Mouse (Mus musculus) mesoderm, embryonic 11.5 days (tissue): ENCODE results near the gene Hoxd11.

Experiments
- DNase-seq: peaks from one replicate; pipeline ENCODE4 v3.0.0-alpha.2; 2012; ENCODE audit warnings: low read depth, low spot score

Hoxd11 gene

DNA sequence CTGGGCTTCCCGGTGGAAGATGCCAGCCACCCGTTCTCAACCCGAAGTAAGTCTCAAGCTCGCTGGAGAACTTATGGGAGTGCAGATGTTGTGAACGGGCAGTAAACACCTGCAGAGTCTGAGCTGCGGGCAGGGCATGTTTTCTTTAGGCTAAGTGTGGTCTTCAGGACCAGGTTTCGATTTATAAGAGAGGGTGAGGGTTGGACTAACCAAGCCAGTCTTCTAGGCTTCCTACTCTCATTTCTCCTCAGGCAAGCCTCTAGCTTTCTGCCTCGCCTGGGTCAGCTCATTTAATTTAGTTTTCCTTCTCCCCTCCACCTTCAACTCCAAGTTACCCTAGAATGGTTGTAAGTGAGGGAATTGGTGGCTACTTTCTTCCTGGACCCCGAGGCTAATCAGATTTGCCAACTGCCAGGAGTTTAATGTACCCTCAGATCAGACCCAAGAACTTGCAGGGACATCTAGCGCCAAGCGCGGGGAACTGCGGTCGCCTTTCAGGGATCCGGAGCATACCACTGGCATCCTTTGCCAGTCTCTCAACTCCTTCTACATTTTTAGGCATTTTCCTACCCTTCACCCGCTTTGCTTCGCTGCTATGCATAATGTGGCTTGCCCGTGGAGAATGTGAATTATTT, 15.9 kb upstream of the Hoxd11 start:
- DNase-seq: no peak

GRCm38 (mm10) chr2:74666411-74666810, 12.9 kb upstream of the Hoxd11 start:
- DNase-seq: no peak

DNA sequence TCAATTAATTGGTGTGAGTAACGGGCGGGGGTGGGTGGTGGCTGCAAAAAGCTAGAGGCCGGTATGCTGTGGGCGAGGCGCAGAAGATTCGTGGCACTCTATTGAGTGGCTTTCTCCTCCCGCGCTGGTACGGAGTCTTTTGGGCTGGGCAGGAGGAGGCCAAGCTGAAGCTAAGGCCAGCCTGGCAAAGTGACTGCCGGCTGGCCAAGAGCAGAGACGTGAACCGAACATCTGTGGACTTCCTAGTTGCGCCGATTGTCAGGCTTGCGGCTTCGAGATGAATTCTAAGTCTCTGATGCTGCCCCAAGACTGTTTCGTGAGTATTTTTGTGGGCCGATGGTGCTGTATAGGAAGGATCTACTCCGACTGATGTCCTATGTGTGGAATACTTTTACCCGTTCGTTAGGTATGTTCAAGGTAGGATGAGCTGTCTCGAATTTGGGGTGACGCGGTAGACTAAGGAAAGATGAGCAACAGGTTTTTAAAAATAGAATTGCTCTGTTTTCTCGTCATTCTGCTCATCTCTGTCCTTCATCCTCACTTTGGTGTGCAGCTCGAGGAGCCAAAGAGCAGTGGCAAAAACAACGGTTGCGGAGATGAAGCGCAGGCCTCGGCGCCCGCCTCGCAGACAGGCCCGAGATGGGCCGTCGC, 12.0 kb upstream of the Hoxd11 start:
- no peak for DNase-seq

DNA sequence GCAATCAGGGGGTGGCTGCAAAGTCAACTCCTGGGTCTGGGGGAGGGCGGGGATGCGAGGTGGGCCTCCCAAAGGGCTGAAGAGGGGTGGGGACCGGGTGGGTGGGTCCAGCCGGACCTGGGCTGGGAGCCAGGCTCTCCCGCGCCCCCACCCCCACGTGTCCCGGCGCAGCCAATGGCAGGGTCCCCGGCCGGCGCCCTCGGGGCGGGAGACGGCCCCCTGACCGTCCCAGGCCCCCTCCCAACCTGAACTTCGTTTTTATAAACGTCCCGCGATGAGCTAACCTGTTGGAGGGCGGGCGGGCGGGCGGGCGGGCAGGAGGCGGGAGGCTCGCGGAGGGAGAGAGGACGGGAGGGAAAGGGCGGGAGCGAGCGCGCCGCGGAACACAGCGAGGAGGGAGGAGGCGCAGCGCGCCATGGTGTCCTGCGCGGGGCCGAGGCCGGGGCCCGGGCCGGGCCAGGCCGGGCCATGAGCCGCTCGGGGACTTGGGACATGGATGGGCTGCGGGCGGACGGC, 11.5 kb upstream of the Hoxd11 start, which contains the start of gene Hoxd13:
Gene Hoxd13, plus strand, starts transcription at position 469 of the 516 bp plus-strand sequence.
- DNase-seq: no peak

DNA sequence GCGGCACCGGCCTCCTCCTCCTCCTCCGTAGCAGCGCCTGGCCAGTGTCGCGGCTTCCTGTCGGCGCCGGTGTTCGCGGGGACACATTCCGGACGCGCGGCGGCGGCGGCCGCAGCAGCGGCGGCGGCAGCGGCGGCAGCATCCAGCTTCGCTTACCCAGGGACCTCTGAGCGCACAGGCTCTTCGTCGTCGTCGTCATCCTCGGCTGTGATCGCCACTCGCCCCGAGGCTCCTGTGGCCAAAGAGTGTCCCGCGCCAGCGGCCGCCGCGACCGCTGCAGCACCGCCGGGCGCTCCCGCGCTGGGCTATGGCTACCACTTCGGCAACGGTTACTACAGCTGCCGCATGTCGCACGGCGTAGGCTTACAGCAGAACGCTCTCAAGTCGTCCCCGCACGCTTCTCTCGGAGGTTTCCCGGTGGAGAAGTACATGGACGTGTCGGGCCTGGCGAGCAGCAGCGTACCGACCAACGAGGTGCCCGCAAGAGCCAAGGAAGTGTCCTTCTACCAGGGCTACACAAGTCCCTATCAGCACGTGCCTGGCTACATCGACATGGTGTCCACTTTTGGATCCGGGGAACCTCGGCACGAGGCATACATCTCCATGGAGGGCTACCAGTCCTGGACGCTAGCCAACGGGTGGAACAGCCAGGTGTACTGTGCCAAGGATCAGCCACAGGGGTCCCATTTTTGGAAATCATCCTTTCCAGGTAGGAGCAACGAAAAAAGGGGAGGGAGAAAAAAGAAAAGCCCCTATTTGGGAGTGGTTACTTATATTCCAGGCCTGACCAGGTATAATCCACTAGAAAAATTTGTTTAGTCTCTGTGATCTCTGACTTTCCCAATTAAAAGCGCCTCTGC, 10.8 kb upstream of the Hoxd11 start:
- no peak for DNase-seq

DNA sequence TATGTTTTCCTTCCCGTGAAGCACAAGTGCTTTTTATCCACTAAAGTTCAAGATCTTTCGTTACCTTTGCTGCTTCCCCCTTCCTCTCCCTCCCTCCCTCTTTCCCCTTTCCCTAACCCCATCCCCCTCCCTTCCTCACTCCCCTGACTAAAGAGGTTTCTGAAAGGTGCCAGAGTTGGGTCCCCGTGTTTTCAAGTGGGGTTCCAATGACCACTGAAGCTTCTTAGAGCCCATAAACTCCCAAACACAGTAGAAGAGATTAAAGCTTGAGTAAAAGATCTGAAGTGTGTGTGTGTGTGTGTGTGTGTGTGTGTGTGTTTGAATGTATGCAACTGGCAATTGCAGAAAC, 10.2 kb upstream of the Hoxd11 start:
- DNase-seq: no peak

GRCm38 (mm10) chr2:74669650-74670235, 9.6 kb upstream of the Hoxd11 start:
- no peak for DNase-seq

GRCm38 (mm10) chr2:74670632-74671188, 8.6 kb upstream of the Hoxd11 start:
- DNase-seq: no peak

DNA sequence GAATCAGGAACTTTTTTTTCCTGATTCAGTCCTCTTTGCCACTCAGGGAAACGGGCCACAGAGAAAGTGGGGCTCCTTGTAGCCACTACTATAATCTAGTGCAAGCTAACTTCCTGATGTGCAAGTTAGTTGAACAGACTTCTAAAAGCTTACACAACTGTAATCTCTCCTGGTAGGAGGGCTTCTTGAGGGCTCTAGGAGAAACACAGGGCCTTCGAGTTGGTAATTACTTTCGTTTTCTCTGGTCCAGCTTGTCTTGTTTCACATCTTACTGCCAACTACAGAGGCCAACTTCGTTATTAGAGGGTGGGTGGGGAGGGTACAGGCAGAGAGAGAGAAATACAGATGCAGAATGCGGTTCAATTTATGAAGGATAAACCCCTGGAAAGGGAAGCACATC, 7.5 kb upstream of the Hoxd11 start:
- no peak for DNase-seq

DNA sequence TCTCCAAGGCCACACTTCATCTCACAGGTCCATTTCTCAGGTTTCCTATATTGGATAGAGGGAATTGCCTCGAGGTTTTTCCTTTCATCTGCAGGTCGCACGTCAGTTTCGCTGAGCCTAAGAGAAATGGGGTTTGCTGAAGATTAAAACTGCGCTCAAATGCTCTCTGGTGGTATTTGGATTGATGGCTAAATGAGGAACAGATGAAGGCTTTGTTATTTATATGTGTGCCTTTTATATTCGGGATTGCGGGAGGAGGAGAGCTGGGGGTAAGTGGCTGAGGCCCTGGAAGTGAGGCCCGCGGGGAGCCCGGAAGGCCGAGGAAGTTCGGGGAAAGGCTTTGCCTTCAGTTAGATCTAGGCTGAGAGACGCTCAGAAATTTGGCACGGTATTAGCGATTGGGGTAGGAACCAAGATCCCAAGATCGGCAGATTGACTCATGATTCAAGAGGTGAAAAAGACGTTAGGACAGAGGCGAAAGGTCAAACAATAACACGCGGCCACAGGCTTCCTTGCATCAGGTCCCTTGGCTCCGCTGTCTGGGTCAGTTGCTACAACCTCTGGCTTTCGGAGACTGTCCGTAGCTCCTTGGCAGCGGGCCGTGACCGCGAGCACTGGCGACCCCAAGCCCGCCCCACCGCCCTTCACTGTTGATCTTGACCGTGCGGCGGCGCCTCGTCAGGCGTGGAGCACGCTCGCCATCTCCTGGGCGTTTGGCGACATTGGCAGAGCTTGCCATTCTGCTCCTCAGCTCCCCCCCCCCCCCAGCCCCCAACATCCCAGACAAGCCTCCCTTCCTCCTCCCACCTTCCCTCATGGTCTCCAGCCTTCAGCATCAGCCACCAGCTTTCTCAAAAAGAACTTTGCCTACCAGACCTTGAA, 6.6 kb upstream of the Hoxd11 start:
- peak; percentile 90 for DNase-seq

GRCm38 (mm10) chr2:74673835-74674425, 5.4 kb upstream of the Hoxd11 start:
- no peak for DNase-seq

- no peak for DNase-seq
These were observed 4.3 kb upstream of the Hoxd11 start, which contains the start of gene Hoxd12 for GRCm38 (mm10) chr2:74674881-74675665. Hoxd12 (plus strand) TSS chr2:74675013.

DNA sequence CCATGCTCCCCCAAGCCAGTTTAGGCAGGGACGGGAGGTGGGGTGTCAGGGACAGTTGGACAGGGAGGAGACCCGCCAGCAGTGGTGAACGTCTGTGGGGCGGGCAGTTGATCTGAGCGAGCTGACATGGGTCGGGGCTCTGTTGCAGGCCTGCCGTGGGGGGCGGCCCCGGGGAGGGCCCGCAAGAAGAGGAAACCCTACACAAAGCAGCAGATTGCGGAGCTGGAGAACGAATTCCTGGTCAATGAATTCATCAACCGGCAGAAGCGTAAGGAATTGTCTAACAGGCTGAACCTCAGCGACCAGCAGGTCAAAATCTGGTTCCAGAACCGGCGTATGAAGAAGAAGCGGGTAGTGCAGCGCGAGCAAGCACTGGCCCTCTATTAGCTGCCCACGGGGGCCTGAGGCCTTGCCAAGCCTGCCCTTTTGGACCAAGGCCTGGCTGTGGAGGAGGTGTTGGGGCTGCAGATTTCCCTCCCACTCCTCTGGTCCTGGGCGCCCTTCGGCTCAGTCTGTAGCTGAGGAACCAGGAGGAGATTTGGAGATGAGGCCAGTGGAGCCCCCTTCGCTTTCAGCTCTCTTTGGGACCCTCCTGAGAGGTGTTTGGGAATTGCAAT, 3.6 kb upstream of the Hoxd11 start:
- no peak for DNase-seq

DNA sequence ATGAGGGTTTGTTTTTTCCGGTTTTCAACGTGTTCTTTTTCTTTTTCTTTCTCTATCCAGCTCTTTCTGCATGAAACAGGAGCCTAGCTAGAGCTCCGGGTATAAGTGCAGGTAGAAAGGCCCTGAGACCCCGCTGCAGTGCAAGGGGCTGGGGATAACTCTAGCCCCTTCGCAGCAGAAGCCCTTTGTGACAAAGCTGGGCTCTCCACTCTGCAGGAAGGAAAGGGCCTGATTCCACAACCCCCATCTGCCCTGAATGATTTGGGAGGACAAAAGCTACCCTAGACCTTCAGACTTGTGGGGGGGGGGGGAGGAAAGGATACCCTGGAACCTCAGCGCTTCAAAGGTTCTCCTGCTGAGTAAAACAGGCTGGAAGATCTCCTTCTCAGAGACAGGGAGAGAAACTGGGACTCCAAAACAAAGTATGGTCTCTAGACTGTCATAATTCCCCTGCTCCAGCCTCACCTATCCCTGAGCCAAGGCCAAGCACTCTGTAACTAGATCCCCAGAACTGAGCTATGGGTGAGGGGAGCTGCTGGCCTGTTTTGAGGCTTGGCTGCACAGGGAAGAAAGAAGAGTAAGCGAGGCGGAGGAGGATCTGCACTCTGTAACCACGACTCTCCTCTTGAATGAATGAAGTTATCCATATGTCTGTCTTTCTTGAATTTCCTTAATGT, 2.8 kb upstream of the Hoxd11 start:
- no peak for DNase-seq

DNA sequence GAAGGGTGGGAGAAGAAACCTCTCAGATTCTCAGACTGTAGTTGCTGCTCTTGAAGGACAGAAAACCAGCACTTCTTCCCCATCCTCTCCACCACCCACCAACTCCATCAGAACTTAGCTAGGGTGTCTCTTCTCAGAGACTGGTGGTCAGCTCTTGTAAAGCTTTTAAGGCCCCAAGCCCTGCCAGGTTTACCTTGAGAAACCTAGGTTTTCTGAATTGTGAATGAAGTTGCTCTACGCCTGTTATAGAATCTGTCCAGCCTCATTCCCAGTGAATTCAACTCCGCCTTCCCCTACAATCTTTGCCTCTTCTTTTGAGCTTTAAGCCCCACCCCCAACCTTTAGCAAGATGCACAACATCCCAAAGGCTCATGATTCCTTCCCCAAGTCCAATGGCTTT, 2.3 kb upstream of the Hoxd11 start:
- no peak for DNase-seq

- no peak for DNase-seq
These were observed 227 bp downstream of the Hoxd11 start for GRCm38 (mm10) chr2:74679596-74679971.

DNA sequence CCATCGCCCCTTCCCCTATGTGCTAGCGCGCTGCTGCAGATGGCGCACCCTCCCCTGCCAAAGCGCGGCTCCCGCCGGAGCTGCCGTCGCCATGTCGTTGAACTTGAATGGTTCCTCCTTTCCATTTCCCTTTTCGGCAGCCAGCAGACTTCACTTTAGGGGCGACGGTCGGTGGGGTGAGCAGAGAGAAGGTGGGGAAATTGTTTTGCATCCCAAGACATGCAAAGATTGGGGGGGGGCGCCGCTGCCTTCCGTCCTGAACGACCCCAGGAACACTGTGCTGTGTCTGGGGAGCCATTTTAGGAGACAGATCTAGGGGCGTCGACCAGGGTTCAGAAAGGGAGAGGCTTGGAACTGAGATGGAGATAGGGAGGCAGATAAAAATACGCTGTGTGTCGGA, 623 bp downstream of the Hoxd11 start:
- DNase-seq: no peak

GRCm38 (mm10) chr2:74680561-74681398, 1.4 kb downstream of the Hoxd11 start:
- DNase-seq: no peak
